Mouse (Mus musculus) limb, embryonic 11.5 days (tissue): ENCODE measurements at regions not wholly inside any gene's neighbourhood (a gene's known extent, or its start where the extent isn't known, plus 50 kb on each side); places are given as distances from the start of the nearest gene placed in this dataset.
A peak's percentile ranks its signal among the peaks of the same experiment; 100 is the strongest.

Experiments
- ATAC-seq: fragments of 200-750 bp; cut with Nextera tagmentation; 2 replicates; pipeline ENCODE4 v1.8.0; 2017; ENCODE audit warnings: low read depth; ENCODE audit not compliant: insufficient number of reproducible peaks, low FRiP score, low TSS enrichment
- DNase-seq: peaks from one replicate; pipeline ENCODE4 v3.0.0-alpha.2; 2015; ENCODE audit warnings: low spot score
- H3K27ac ChIP-seq: fragments of 300-500 bp; sonication (generic); replicated peaks from 2 replicates; pipeline ENCODE4 v1.5.1; 2014; ENCODE audit warnings: low read depth, mild to moderate bottlenecking, low read length
- H3K27me3 ChIP-seq: fragments of 300-500 bp; sonication (generic); 2 replicates; pipeline ENCODE4 v1.6.1; 2014; ENCODE audit warnings: mild to moderate bottlenecking, low read length, mixed read lengths; ENCODE audit not compliant: control insufficient read depth, insufficient read depth
- H3K36me3 ChIP-seq: fragments of 300-500 bp; sonication (generic); 2 replicates; pipeline ENCODE4 v1.6.1; 2014; ENCODE audit warnings: mild to moderate bottlenecking, low read length, moderate library complexity, mixed read lengths; ENCODE audit not compliant: control insufficient read depth, insufficient read depth
- H3K4me1 ChIP-seq: fragments of 300-500 bp; sonication (generic); 2 replicates; pipeline ENCODE4 v1.6.1; 2014; ENCODE audit warnings: low read length, mixed read lengths; ENCODE audit not compliant: control insufficient read depth, insufficient read depth
- H3K4me2 ChIP-seq: fragments of 300-500 bp; sonication (generic); 2 replicates; pipeline ENCODE4 v1.6.1; 2014; ENCODE audit warnings: low read depth, mild to moderate bottlenecking, moderate library complexity; ENCODE audit not compliant: severe bottlenecking
- H3K4me3 ChIP-seq: fragments of 300-500 bp; sonication (generic); 2 replicates; pipeline ENCODE4 v1.5.1; 2014; ENCODE audit warnings: low read depth, low read length
- H3K9ac ChIP-seq: fragments of 300-500 bp; sonication (generic); 2 replicates; pipeline ENCODE4 v1.6.1; 2014; ENCODE audit warnings: mild to moderate bottlenecking, low read length
- H3K9me3 ChIP-seq: fragments of 300-500 bp; sonication (generic); 2 replicates; pipeline ENCODE4 v1.6.1; 2016; ENCODE audit warnings: low read length; ENCODE audit not compliant: control insufficient read depth
- WGBS: fragments of 180-500 bp; shearing (Covaris S2); extraction: QIAGEN DNeasy Blood & Tissue Kit; methylation state at CpG from one replicate; pipeline ENCODE4 v1.1.7; 2014; 5-methylcytosine and 5-hydroxymethylcytosine counted together

DNA sequence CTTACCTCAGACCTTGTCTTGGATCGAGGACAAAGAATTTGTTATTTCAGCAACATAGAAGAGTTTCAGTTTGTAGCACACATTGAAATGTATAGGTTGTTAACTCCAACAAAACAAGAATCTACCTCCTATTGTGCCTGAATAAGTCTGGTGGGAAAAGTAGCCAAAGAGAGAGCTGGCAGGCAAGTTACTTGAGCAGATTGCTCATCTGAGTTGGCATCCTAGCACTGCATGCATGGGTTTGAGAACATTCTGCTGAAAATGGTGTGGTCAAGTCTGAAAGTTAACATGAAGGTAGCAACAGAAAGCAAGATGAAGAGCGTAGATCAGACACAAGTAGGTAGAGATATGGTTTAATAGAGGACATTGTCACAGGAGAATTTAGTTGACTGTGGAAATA lies 587.5 kb downstream of the Bcl11a start:
- H3K27ac ChIP-seq = no peak overlapping the region
- H3K36me3 ChIP-seq = no peaks in the 10 kb centered on the region
- no peak for ATAC-seq
- H3K4me3 ChIP-seq = no peak overlapping the region
- H3K9me3 ChIP-seq = no peaks in the 10 kb centered on the region
- H3K9ac ChIP-seq = no peak overlapping the region
- WGBS = 90% methylated on average over 2 of the region's 2 CpGs
- no peaks in the 10 kb centered on the region for H3K27me3 ChIP-seq
- no peak overlapping the region for H3K4me2 ChIP-seq
- H3K4me1 ChIP-seq = no peaks in the 10 kb centered on the region
- no peak for DNase-seq

DNA sequence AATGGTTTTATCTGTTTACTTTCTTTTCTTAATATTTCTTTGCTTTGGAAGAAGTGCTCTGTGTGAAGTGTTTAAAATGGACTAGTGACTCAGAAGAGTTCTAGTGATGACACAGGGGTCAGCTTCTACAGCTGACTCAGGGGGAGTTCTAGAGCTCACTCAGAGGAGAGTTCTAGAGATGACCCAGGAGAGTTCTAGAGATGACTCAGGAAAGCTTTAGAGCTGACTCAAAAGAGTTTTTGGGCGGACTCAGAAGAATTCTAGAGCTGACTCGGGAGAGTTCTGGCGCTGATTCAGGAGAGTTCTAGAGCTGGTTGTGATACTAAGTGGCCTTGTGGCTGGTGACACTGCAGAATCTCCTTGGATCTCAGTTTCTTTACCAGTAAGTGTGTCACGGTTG lies 593.8 kb downstream of the Bcl11a start:
- 93% methylated on average over 4 of the region's 4 CpGs for WGBS
- Histone ChIP-seq H3K27ac (no peak overlapping the region), H3K9me3 (no peaks in the 10 kb centered on the region), H3K27me3 (no peaks in the 10 kb centered on the region), H3K4me2 (no peak overlapping the region), H3K9ac (no peak overlapping the region), H3K4me1 (0 out of 2 replicates have a peak, but pooled peaks cover 3% of the 10 kb centered on the region), H3K4me3 (no peak overlapping the region), H3K36me3 (no peaks in the 10 kb centered on the region)
- peak; percentile 10 for DNase-seq
- no peak for ATAC-seq

DNA sequence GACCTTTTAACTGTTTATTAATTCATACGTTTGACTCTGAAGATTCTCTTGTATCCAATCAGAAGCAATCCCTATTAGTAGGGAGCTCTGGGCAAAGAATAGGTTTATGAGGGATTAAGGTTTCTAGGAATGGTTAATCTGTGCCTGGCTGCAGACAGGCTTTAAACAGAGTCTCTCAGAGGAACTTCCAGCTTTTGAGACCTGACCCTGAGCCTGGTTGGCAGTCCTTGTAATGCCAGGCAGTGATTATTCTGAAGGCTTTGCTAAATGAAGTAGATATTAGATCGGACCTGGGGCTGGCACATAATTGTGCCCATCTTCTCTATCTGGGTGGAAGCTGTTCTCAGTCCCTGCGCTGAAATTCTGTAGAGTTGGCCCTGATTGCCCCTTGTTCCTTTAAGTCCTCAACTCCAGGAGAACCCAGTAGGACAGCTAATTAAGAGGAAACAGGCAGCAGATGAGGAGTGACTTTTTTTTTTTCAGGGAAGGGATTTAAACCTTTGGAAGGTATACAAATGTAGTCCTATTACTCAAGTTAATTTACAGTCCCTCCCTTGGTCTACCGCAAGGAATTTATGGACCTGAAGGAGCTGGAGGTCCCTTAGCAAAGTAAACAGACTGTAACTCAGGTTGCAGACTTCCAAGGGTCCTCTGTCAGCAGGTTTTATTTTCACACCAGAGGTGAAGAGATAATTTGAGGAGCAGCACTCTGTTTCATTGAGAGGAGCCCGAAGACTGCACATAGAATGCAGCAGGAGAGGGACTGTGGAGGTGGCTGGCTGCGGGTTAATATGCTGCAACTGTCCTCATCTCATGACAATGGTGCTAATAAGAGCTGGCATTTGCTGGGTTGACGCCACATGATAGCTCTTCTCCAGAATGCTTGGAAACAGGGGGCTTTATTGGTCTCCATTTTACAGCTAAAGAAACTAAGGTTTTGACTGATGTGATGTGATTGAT lies 595.7 kb downstream of the Bcl11a start:
- WGBS = 31% methylated on average over 7 of the region's 7 CpGs
- H3K9ac ChIP-seq = no peak overlapping the region
- ATAC-seq (no peak), DNase-seq (peak; percentile 22)
- no peak overlapping the region for H3K27ac ChIP-seq
- no peaks in the 10 kb centered on the region for H3K27me3 ChIP-seq
- H3K4me3 ChIP-seq = no peak overlapping the region
- no peaks in the 10 kb centered on the region for H3K9me3 ChIP-seq
- H3K4me2 ChIP-seq = no peak overlapping the region
- H3K36me3 ChIP-seq = no peaks in the 10 kb centered on the region
- 0 out of 2 replicates have a peak, but pooled peaks cover 3% of the 10 kb centered on the region for H3K4me1 ChIP-seq

DNA sequence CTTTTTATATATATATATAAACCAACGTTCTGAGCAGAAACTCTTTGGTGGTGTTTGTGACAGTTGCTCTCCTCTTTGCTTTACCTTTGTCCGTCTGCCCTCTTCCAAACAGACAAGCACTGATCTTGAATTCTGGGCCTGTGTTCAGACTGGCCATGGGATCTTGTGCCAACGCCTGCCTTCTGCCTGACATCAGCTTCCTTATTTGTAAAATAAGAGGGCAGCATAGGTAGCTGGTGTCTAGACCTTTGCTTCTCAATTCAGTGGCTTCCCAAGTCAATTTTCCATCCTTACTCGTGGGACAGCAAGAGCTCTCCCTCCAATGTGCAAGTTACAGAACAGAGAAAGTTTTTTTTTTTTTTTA lies 596.3 kb downstream of the Bcl11a start:
- Histone ChIP-seq H3K4me1 (0 out of 2 replicates have a peak, but pooled peaks cover 3% of the 10 kb centered on the region), H3K4me3 (no peak overlapping the region), H3K36me3 (no peaks in the 10 kb centered on the region), H3K27ac (no peak overlapping the region), H3K4me2 (no peak overlapping the region), H3K9ac (no peak overlapping the region), H3K9me3 (no peaks in the 10 kb centered on the region), H3K27me3 (no peaks in the 10 kb centered on the region)
- WGBS = 40% methylated on average over 4 of the region's 4 CpGs
- DNase-seq (peak; percentile 20), ATAC-seq (no peak)

DNA sequence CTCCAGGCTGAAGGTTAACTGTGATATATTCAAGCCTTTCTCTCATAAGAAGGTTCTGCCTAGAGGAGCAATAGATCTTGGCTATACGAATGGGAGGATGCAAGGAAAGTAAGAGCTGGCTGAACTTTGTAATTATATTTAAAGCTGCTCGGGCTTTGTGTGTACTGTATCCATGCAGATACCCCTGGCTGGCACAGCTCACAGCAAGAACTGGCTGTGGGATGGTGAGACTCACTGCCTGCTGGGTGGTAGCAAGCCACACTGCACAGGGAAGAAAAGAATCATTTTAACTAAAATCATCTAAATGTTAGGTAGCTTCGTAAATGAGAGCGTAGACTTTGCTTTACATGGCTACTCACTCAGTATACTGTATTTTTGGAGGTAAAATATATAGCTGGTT lies 599.2 kb downstream of the Bcl11a start:
- DNase-seq (peak; percentile 12), ATAC-seq (no peak)
- Histone ChIP-seq H3K27me3 (no peaks in the 10 kb centered on the region), H3K4me2 (no peak overlapping the region), H3K27ac (no peak overlapping the region), H3K36me3 (no peaks in the 10 kb centered on the region), H3K9ac (no peak overlapping the region), H3K4me1 (0 out of 2 replicates have a peak, but pooled peaks cover 3% of the 10 kb centered on the region), H3K4me3 (no peak overlapping the region), H3K9me3 (no peaks in the 10 kb centered on the region)
- 81% methylated on average over 4 of the region's 4 CpGs for WGBS

DNA sequence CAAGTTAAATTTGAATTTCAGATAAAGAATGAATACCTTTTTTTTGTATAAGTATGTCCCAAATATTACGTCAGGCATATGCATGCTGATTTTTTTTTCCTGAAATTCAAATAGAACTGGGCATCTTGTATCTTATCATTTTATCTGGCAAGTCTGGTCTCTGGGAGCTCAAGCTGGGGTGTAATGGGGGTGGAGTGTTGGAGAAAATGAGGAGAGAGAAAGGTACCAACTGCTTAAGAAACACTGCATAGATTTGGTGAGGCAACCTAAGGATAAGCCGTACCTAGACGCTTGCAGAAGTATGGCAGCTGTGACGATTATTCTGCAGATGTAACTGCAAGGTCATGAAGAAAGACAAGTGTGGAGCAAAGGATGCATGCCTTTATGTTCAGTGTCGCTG lies 601.7 kb downstream of the Bcl11a start:
- Histone ChIP-seq H3K27me3 (no peaks in the 10 kb centered on the region), H3K36me3 (no peaks in the 10 kb centered on the region), H3K9ac (no peak overlapping the region), H3K4me3 (no peak overlapping the region), H3K4me1 (0 out of 2 replicates have a peak, but pooled peaks cover 3% of the 10 kb centered on the region), H3K9me3 (no peaks in the 10 kb centered on the region), H3K4me2 (no peak overlapping the region), H3K27ac (no peak overlapping the region)
- ATAC-seq (no peak), DNase-seq (peak; percentile 12)
- WGBS = 94% methylated on average over 5 of the region's 5 CpGs

DNA sequence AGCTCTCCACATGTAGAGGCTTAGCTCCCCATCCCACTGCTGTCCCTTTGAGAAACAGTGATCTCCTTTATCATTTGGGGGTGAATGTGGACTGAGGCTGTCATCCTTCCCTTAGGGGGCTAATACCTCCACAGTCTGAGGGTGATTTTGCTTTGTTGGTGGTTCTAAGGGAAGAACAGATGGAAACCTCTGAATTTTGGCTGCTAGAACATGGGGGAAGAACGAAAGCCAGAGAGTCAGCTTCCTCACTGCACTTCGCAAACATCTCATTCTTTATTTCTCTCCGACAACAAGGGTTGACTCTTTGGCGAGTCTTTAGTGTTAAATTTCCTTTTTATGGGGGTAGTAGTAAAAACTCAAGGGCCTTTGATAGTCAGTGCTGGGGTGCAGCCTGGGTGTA lies 604.6 kb downstream of the Bcl11a start:
- H3K4me1 ChIP-seq = peaks cover 13% of the 10 kb centered on the region; the same call in 1 of the 2 replicates

DNA sequence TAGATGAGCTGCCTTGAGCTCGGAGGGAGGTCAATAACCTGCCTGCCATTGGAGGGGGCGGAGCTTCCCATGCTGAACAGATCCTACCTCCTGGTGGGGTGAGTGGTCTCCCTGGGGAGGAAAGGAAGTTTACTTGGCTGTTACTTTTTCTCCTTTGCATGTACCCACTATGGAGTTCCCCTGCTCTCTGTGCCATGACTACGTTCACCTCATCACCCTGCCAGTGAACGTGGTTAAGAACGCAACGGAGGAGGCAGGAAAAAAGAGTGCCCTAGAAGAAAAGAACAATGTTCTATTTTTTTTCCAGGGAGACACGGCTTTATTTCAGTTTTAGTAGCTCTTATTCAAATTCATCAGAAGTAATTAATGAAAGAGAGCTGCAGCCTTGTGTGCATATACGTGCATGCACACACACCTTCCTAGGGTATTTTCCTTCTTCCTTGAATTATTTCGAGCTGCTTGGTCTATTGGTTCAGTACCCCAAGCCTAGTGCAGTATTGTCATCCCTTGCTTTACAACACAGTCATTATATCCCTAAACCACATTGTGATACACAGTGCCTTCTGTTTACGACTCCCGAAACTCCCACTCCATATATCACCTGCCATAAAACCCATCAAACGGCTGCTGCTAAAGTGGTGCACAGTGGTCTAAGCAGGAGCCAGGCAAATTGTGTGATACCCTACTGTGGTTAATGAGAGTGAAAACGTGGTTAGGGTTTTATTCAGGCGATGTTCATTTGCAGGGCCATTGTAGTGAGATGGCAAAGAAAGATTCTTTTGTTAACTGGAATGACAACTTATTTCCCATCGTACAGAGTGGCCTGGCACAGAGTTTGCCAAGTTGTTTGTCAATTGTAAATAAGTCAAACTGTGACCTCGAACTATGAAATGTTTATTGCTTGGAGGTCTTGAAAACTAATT lies 608.0 kb downstream of the Bcl11a start:
- ATAC-seq (peak; percentile 82), DNase-seq (peak; percentile 77)
- no peaks in the 10 kb centered on the region for H3K9me3 ChIP-seq
- H3K36me3 ChIP-seq = no peaks in the 10 kb centered on the region
- no peak overlapping the region for H3K9ac ChIP-seq
- no peak overlapping the region for H3K4me2 ChIP-seq
- peaks cover 21% of the 10 kb centered on the region; the same call in 1 of the 2 replicates for H3K4me1 ChIP-seq
- H3K4me3 ChIP-seq = no peak overlapping the region
- no peak overlapping the region for H3K27ac ChIP-seq
- H3K27me3 ChIP-seq = no peaks in the 10 kb centered on the region
- WGBS = 29% methylated on average over 16 of the region's 16 CpGs

More for the DNA sequence above, 604.6 kb downstream of the Bcl11a start:
- no peak for ATAC-seq
- Histone ChIP-seq H3K27me3 (no peaks in the 10 kb centered on the region), H3K4me3 (no peak overlapping the region), H3K9ac (no peak overlapping the region), H3K27ac (no peak overlapping the region), H3K36me3 (no peaks in the 10 kb centered on the region), H3K9me3 (no peaks in the 10 kb centered on the region), H3K4me2 (no peak overlapping the region)
- no peak for DNase-seq
- 12% methylated on average over 4 of the region's 4 CpGs for WGBS
